ENCODE assay signal across 22 mouse cellular contexts in genomic region chr5:128866811-128867210, GRCm38 (mm10).
"Had no signal": no experiment of that assay in that cellular context is flagged by ENCODE, and none has a peak within 500 bp of the region (broad histone marks: within the 10 kb centered on the region; RNA-seq: fewer than 3 reads in every experiment).

No protein-coding gene starts in this region.

- H3K9ac ChIP-seq: heart, embryonic 12.5 days; hindbrain, embryonic 13.5 days; hindbrain, embryonic 15.5 days; limb, embryonic 12.5 days; liver, embryonic 13.5 days had no signal

- H3K27me3 ChIP-seq: heart, embryonic 12.5 days; hindbrain, embryonic 13.5 days; hindbrain, embryonic 15.5 days; limb, embryonic 12.5 days; liver, embryonic 13.5 days had no signal

- H3K36me3 ChIP-seq: heart, embryonic 10.5 days; heart, embryonic 12.5 days; hindbrain, embryonic 13.5 days; hindbrain, embryonic 15.5 days; limb, embryonic 10.5 days; limb, embryonic 12.5 days; liver, embryonic 13.5 days had no signal

- H3K4me3 ChIP-seq: heart, embryonic 10.5 days; heart, embryonic 12.5 days; hindbrain, embryonic 13.5 days; hindbrain, embryonic 15.5 days; layer of hippocampus, adult 2 months; left cerebral cortex, adult 2 months; limb, embryonic 10.5 days; limb, embryonic 12.5 days; liver, embryonic 13.5 days had no signal

- H3K9me3 ChIP-seq: heart, embryonic 10.5 days; heart, embryonic 12.5 days; hindbrain, embryonic 13.5 days; hindbrain, embryonic 15.5 days; limb, embryonic 10.5 days; limb, embryonic 12.5 days; liver, embryonic 13.5 days had no signal

- H3K27ac ChIP-seq: heart, embryonic 10.5 days; hindbrain, embryonic 13.5 days; hindbrain, embryonic 15.5 days; hindbrain, postnatal 0 days; limb, embryonic 10.5 days; limb, embryonic 12.5 days; liver, embryonic 13.5 days had no signal

- H3K4me1 ChIP-seq: hindbrain, embryonic 15.5 days; limb, embryonic 10.5 days; limb, embryonic 12.5 days; liver, embryonic 13.5 days had no signal

- ATAC-seq: hindbrain, postnatal 0 days had no signal

- H3K4me2 ChIP-seq: heart, embryonic 12.5 days; hindbrain, embryonic 13.5 days; hindbrain, embryonic 15.5 days; limb, embryonic 12.5 days; liver, embryonic 11.5 days; liver, embryonic 13.5 days had no signal

- DNase-seq: gastrocnemius, postnatal 14 days; gastrocnemius, postnatal 36 days; heart, adult 18-20 months; heart, postnatal 10 days; heart, postnatal 36 days; kidney, adult 18-20 months; kidney, adult 8-10 months; kidney, postnatal 10 days; kidney, postnatal 25 days; kidney, postnatal 4 days; liver; liver, embryonic 13.5 days had no signal
